Mouse (Mus musculus): ENCODE measurements around the gene Grhl3.

The Grhl3 gene

GRCm38 (mm10) chr4:135493691-135494520 lies 79.5 kb downstream of the Grhl3 start:
- DNase-seq (ENCODE audit: low spot score in 2 of 2): peak; percentile 28 to 53

DNA sequence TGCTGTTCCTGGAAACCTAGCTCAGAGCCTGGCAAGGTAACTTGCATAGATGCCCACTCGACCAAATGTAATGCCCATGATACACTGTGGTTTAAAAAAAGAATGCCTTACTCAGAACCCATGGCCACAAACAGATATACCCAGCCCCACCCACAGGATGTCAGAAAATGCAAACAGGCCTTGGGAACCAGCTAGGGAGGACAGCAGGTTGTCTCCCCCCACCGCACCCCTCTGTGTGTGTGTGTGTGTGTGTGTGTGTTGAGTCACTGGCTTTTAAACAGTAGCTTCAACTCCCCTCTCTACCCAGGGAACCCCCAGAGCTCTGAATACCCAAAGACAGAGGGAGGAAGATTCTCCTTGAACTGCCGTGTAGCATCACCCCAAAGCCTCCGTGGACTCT lies 80.2 kb downstream of the Grhl3 start:
- no peak for DNase-seq (ENCODE audit: low spot score in 2 of 2)
